Mouse (Mus musculus) c-Kit-positive CD71-negative TER-119-negative erythroid progenitor cells, embryonic 14.5 days (primary cell): ENCODE measurements at regions not wholly inside any gene's neighbourhood (a gene's known extent, or its start where the extent isn't known, plus 50 kb on each side); places are given as distances from the start of the nearest gene placed in this dataset.
A peak's percentile ranks its signal among the peaks of the same experiment; 100 is the strongest.

Experiments
- DNase-seq: peaks from one replicate; pipeline ENCODE4 v3.0.0-alpha.2; 2013; ENCODE audit warnings: low read depth

DNA sequence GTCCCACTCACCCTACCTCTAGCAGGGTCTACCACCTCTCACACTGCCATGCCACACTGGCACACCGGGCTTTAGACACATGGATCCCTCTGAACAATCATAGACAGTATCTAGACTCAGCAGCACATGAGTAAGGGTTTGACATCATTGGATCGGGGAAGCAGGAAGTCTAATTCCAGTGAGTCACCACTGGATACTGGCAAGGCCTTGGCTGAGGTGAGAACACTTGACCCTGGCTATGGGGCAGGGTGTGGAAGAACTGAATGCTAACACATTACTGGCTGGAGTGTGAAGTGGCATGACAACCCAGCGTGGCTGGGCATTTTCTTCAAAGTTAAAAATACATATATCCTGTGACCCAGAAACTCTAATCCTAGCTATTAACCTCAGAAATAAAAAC, 114.4 kb downstream of the H2afy start:
- no peak for DNase-seq

DNA sequence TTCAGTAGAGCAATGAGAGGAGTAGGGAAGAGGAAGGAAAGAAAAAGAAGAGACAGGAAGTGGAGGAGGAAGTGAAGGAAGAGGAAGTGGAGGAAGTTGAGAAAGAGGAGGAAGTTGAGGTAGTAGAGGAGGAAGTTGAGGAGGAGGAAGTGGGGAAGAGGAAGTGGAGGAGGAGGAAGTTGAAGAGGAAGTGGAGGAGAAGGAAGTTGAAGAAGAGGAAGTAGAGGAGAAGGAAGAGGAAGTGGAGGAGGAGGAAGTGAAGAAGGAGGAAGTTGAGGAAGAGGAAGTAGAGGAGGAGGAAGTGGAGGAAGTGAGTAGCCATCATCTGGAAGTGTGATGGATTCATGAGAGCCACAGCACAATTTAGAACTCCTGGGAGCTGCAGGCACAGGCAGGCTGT, 122.2 kb downstream of the H2afy start:
- no peak for DNase-seq

DNA sequence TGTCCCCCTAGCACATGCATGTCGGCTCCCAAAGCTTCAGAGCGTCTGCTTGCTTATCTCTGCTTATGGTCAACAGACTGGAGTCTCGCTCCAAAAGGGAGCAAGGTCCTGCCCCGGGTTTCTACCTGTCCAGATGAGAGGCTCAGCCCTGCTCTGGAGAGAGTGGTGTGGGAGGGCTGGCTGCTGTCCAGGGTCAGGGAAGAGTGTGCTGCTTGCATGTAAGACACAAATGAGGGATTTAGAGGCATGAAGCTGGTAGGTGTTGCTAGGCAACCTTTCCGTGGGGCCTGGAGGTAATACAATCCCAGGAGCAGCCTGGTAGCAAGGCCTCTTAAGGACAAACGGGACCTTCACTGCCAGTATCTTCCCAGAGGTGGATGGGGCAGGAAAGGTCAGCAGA, 125.7 kb downstream of the H2afy start:
- no peak for DNase-seq

DNA sequence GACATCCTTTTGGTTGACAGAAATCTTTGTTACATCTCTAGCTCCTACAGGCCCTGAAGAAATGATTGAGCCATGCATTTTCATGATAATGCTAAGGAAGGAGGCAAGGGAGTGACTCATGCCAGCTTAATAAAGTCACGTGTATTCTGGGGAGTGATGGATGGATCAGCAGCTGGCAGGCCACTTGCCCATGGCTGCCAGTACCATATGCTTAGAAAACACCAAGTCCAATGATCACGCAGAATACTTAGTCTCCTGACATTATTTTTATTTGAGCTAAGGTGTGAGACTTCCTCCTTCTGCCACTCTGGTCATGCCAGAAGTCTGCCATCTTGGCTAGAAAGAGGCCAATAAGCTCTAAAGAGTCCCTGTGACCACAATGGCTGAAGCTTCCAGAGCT, 129.3 kb downstream of the H2afy start:
- no peak for DNase-seq

DNA sequence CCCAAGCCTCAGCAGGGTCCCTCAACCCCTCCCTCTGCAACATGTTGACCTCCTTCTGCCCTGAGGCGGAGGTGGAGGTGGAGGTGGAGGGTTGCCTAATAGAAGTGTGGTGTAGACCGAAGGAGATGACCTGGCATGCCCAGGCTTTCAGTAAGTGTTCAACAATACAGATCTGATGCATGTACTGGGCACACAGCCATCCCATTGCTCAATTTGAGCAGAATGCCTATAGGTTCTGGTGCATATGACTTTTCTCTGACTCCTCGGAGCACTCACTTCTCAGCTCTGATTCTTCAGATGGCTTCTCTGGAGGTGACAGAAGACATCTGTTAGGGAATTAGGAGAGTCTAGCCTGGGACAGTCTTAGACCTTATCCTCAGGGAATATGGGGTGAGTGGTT, 130.4 kb downstream of the H2afy start:
- no peak for DNase-seq

DNA sequence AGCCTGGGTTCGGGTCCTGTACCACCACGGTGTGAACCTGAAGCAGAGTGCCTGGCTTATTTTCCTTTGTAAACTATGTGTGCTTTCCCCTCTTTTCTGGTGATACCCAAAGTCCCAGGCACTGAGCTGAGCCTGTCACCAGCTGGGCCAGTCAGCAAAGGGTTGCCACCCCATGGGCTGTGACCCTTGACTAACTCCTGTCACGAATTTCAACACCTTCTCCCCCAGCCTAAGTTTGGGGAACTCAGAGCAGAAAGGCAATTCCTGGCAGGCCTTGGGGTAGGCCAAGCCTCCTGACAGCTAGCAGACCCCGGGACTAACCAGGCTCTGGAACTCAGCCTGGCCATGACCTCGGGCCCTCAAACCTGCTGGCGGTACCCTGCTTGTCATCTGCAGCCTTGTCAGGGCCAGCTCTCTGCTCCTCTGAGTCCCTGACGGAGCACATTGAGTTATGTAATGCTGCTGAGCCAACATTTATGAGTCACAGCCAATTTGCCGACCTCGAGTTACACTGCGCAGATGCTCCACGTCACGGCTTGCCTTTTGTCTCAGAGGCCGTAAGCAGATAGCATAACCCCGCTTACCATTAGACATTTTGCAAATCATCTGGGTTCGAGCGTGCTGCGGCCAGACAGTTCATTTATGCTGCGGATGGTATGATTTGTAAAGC, 132.3 kb downstream of the H2afy start:
- no peak for DNase-seq

DNA sequence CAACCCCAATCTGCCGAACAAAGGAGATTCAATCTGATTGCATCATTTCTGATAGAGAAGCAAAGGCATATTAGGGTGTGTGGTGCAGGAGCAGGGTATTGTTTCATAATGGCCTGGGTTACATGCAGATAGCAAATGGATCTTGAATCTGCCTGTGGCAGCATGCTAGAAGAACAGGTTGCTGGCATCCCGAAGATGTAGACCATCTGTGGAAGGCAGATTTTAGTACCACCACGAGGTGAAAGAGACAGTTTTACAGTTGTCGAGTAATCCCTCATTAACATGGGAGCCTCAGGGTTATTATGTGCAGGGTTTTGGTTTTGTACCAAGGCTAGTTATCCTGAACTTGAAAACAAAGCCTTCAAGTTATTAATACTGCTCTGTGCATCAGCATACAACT, 140.9 kb downstream of the H2afy start:
- DNase-seq: no peak

DNA sequence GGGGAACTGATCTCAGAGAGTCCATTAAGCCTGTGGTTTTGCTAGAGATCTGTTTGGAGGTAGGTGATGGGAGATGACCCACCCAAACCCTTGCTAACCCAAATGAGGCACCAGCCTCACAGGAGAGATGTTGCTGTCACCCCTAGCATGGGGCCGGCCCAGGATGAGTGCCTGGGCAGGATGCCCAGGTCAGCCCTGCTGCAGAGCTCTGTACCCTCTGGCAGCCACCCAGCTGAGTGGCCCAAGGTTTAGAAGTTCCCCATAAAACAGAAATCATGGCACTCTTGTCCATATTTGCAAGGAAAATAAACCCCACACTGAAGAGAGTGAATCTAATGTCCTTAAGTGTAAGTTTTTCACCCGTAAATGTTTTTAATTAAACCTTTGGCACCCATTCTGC, 141.7 kb downstream of the H2afy start:
- DNase-seq: no peak

DNA sequence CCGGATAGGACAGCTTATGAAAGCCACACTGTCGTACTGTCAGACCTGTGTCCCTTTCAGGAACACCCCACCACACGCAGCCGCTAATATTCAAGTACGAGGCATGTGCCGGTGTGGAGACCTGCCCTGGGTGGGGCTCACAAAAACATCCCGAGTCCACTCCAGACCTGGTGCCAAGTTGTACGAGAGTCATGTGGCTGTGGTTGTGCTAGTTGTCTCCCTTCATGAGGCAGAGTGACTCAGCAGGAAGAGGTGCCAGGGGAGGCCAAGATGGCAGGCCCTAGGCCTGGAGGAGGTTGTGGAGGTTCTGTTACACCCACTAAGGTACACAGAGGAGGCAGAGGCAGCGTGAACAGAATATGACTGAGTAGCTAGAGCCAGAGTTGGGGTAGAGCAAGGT, 143.5 kb downstream of the H2afy start:
- DNase-seq: no peak

DNA sequence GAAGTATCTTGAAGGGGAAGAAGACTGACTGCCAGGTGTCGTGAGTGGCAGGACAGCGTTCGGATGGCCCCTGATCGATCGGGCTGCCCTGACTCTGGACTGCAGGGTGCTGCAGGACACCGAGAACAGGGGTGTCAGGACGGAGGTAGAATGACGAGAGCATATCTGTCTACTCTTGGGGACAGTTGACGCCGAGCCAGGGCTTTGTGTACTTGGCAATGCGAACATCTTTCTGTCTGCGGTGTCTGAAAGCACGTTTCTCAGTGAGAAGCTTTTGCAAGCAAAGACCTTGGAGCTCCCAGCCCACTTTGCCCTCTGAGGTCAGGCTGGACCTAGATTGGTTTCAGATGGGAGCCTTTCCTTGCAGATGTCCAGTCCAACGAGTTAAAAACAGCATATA, 144.9 kb downstream of the H2afy start:
- no peak for DNase-seq

DNA sequence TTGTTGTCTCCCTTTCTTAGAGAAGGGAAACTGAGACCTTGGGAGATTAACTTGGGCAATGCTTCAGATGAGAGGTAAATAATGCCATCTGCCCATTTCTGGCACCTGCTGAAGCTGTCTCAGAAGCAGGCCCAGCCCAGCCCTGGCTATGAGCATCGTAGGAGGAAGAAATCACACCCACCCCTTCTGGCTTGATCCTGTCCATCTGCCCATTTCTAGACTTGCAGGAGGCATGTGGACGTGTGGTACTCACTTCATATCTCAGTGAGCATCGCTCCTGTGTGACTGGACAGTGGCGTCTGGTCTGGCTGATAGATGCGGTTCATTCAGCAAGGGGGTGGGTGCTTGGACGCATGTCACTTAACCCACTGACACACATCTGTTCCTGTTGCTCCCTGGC, 146.0 kb downstream of the H2afy start:
- DNase-seq: no peak

DNA sequence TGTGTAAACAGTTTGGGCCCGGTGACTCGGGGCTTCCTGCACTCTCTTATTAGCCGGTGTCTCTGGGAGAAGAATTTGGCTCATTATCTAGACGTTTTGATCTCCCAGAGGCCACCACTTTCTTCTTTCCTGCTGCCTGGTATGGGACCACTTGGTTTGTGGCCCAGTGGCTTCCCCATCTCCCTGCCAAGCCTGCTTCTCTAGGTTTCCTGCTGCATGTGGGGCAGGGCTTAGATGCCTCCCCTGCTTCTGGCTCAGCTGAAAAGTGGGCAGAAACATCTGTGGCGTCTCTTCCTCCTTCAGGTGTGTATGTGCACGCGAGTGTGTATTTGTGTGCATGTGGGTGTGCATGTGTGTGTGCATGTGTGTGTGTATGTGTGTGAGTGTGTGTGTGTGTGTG, 146.8 kb downstream of the H2afy start:
- no peak for DNase-seq

DNA sequence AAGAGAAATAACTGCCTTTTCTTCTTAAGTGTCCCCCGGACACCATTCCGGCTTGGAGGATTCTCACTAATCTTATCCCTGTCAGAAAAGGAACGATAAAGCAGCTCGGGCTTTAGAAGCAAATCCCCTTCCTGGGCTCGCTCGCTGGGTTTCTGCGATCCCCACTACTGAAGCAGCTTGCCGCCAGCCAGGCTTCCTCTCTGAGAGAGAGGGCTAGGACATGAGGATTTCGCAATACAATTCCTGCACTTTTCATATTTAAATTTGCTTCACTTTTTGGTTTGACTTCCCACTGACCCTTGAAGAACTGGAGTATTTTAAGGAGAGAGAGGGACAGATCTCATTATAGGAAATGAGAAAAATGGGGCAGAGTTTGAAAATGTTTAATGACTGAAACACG, 149.4 kb upstream of the Pitx1 start:
- DNase-seq: no peak

DNA sequence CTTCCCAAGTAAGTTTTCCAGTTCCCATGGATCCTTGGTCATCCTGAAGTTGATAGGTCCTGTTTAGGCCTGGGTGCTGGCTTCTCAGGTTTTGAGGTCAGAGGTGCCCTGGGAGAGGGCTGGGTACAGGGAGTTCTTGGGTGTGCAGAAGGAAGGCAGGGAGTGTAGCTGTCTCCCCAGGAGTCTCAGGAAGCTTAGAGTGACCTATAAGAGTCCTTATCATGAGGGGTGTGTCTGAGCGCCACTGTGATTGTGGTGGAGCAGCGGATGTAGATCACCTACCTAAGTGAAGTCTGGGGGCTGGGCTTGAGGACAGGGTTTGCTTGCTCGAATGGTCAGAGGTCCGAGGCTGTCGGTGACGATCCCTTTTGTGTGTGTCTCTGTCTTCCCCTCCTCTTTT, 148.8 kb upstream of the Pitx1 start:
- no peak for DNase-seq

DNA sequence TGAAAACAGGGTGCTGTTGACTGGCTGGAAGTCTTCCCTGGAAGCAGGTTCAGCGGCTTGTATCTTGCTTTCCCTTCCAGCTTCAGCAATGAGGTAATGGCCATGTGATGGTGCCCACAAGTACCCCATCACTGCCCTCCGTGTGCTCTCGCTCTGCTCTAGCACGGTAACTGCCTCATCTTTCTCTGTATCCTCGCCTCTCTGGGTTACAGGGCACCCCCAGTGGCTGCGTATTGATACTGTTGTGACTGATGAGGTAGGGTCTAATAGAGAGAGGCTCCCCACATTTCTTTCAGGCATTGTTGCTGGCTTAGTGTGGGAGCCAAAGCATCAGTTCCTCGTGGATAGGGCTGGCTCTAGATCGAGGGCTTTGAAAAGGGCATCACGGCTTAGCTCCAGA, 147.9 kb upstream of the Pitx1 start:
- no peak for DNase-seq

DNA sequence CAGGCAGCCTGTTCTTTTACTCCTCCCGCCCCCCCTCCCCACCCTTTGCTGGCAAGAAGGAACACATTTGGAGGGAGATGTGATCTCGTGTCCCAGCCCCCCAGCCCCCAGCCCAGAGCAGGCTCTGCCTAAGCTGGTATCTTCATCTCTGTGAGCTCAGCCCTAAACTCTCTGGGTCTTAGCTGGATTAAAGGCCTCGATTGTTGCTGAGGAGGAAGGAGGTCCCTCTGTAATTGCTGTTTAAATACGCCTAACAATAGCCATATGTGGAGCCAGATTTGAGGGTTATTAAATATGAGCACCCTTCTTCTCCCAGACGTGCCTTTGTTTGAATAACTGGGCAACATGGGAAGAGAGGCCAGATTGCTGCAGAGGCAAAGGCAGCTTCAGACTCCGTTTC, 145.0 kb upstream of the Pitx1 start:
- no peak for DNase-seq

DNA sequence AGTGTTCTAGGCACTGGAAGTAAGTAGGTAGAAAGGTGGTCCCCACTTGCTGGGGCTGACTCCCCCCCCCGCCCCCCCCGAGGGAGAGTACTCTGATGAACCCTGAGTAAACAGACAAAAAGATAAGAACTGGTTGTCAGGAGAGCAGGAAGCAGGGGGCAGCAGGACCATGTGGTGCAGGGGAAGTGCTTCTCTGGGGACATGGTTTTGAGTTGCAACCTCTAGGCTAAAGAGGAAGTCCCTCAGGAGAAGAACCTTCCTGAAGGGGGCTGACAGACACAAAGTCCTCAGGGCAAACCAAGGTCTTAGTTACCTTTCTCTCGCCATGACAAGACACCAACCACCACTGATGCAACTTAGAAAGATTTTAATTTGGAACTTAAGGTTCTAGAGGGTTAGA, 141.9 kb upstream of the Pitx1 start:
- DNase-seq: no peak

DNA sequence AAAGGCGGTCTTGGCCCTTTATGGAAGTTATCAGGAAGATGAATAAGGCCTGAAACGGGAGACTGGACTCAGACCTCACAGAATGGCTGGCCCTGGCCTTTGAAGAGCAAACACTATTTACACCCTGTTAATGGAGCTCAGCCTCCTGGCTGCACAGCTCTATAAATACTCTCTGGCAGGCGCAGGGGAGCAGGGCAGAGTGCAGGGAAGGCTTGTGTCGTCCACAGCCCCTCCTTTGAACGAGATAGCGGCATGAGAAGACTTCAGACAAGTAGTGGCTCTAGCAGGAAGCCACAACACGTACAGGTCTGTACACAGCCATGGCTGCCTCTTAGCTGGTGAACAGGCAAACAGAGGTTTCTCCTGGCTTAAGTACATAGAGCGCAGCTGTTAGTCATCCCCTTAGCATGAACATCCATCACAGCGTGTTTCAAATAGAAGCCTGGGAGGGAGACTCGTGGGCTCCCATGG, 141.0 kb upstream of the Pitx1 start:
- no peak for DNase-seq

DNA sequence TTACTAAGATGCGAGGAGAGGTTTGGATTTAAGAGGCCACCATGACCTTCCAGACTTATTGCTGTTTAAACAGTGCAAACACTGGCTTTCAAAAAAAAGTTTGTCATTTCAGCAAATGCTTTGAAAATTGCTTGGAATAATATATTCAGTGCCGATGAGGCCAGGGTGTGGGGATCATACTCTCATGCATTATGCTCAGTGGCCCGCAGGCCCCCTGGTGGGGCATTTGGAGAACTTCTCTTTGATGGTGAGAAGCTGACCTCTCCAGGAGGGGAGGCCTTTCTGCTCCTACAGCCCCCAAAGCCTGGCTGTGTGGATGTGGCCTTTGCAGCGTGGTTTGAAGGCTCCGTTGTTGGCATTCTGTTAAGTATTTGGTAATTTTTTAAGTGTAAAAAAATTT, 138.1 kb upstream of the Pitx1 start:
- no peak for DNase-seq

DNA sequence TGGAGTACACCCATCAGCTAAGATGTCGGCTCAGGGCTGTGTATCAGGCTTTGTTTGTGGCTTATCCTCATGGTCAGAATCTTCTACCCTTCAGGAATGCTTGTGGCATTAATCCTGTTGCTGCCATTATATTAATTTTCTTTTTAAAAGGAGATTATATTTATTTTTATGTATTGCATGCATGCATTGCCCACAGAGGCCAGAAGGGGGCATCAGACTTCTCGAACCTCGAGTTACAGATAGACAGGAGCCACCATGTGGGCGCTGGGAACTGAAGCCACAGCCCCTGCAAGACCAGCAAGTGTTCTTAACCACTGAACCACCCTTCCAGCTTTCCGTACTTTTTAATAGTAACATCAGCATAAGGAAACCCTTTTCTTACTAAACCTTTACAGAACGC, 134.7 kb upstream of the Pitx1 start:
- no peak for DNase-seq

DNA sequence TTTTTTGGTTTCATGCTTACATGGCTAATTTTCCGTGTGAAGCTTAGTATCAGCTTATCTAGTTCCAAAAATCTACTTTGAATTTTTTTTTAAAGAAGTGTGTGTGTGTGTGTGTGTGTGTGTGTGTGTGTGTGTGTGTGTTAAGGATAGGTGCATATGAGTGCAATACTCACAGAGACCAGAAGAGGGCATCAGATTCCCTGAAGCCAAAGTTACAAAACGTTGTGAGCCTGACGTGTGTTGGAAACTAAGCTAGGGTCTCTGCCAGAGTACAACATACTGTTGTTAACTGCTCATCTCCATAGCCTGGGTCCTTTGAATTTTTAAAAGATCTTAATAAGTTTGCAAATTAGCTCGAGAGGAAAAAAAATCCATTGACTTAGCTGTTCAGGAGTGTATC, 133.5 kb upstream of the Pitx1 start:
- DNase-seq: no peak

DNA sequence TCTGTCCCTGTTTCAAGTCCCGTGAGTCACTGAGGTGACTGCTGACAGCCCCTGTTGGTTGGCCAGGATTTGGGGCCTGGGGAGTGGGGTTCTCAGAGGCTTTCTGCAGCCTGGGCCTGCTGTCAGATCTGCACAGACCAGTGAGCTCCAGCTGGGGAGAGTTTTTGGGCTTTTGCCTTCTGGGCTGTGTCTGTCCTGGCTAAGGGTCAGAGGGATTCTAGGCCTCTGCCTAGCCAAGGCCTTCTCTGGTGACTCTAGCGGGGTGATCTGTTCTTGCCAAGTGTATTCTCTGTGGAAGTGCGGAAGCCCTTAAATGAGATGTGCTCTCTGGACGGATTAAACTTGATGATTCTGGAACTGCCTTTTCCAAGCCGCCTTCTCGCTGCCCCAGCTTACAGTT, 131.2 kb upstream of the Pitx1 start:
- DNase-seq: no peak

DNA sequence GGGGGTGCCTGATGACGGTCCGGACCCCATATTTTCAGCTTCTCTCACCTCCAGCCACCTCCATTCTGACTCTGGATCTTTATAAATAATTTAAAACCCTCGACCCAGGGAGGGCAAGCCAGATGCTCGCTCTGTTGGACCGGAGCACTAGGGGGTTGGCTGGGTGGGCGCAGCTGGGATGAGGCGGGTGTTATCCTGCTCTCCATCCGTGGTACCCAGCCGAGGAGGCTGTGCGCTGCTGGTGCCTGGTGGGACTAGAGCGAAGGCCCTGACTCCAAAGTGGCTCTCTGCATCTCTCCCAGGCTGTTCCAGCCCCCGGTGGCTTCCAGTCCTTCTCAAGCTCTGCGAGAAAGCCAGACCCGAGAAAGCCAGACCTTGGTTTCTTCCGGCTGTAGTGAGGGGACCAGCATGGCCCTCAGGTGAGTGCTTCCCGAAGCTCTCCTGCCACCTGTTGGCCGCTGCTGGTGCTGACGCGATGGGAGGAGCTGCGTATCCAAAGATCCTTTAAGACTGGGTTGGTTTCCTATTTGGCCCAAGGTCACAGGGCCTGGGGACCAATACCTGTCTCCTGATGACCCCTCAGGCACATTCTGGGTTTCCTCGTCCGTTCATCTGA, 127.1 kb upstream of the Pitx1 start:
- DNase-seq: peak; percentile 20

DNA sequence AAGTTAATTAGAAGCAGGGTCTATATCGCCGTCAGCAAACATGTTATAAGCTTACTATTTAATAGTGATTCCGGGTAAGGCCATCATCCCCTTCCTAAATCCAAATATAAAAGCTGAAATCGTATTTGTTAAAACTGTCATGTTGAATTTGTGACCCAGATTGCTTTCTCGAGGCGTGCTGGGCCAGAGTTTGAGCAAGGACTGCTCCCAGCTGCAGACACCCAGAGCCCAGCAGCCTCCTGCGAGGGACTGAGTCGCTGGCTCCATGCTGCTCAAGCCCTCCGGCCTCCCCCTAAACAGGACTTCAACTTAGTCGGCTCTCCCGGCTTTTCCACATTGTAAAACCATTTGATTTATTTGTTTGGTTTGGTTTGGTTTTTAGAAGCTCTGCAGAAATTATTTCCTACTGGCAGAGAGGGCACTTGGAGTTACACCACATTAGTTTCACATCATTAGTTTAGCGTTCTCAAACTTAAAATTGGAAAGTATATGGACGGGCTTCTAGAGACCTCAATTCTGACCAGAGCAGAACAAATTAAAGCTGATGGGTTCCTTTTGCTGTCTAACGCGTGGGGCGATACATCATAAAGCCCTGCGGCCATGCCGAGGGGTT, 126.4 kb upstream of the Pitx1 start:
- DNase-seq: no peak
